Mouse (Mus musculus) hindbrain, embryonic 11.5 days (tissue): ENCODE measurements around the gene Scn10a. TPM values are rescaled to one million over a fixed set of nuclear protein-coding genes. Genes with fewer than 3 reads are reported as not detected.

Source experiments
- ATAC-seq: fragments of 200-750 bp; cut with Nextera tagmentation; 2 replicates; pipeline ENCODE4 v1.8.0; 2017; ENCODE audit warnings: mild to moderate bottlenecking, moderate TSS enrichment, moderate library complexity; ENCODE audit not compliant: low FRiP score
- DNase-seq: peaks from one replicate; pipeline ENCODE4 v3.0.0-alpha.2; 2015; ENCODE audit warnings: low spot score
- H3K27ac ChIP-seq: fragments of 300-500 bp; sonication (generic); 2 replicates; pipeline ENCODE4 v1.5.1; 2014; ENCODE audit warnings: mild to moderate bottlenecking, low read depth, low read length
- H3K27me3 ChIP-seq: fragments of 300-500 bp; sonication (generic); 2 replicates; pipeline ENCODE4 v1.6.1; 2014; ENCODE audit warnings: mild to moderate bottlenecking, low read length, moderate library complexity, mixed read lengths; ENCODE audit not compliant: control insufficient read depth, insufficient read depth
- H3K36me3 ChIP-seq: fragments of 300-500 bp; sonication (generic); 2 replicates; pipeline ENCODE4 v1.6.1; 2014; ENCODE audit warnings: mild to moderate bottlenecking, low read length, moderate library complexity, mixed read lengths; ENCODE audit not compliant: control insufficient read depth, insufficient read depth
- H3K4me1 ChIP-seq: fragments of 300-500 bp; sonication (generic); replicated peaks from 2 replicates; pipeline ENCODE4 v1.6.1; 2014; ENCODE audit warnings: low read length, mixed read lengths; ENCODE audit not compliant: control insufficient read depth, insufficient read depth
- H3K4me2 ChIP-seq: fragments of 300-500 bp; sonication (generic); replicated peaks from 2 replicates; pipeline ENCODE4 v1.6.1; 2014; ENCODE audit warnings: mild to moderate bottlenecking, low read depth, low read length
- H3K4me3 ChIP-seq: fragments of 300-500 bp; sonication (generic); 2 replicates; pipeline ENCODE4 v1.5.1; 2014; ENCODE audit warnings: low read depth, low read length
- H3K9ac ChIP-seq: fragments of 300-500 bp; sonication (generic); 2 replicates; pipeline ENCODE4 v1.6.1; 2014; ENCODE audit warnings: low read depth, low read length
- H3K9me3 ChIP-seq: fragments of 300-500 bp; sonication (generic); 2 replicates; pipeline ENCODE4 v1.6.1; 2016; ENCODE audit warnings: low read length; ENCODE audit not compliant: control insufficient read depth
- WGBS: fragments of 180-500 bp; shearing (Covaris S2); extraction: QIAGEN DNeasy Blood & Tissue Kit; methylation state at CpG from one replicate; pipeline ENCODE4 v1.1.7; 2014; 5-methylcytosine and 5-hydroxymethylcytosine counted together
- polyA plus RNA-seq: library from polyadenylated mRNA; unstranded; fragments of >200 nt; fragmentation: Nextera tagmentation; extraction: Ambion mirVana; gene quantifications from 2 replicates; pipeline ENCODE4 v1.2.1, GENCODE M21; 2014

The Scn10a gene
- polyA plus RNA-seq, 1 experiment from 2014 or later, result 0.26 TPM

- ATAC-seq, result no peak
- 70% methylated on average over 6 of the region's 6 CpGs for WGBS
- Histone ChIP-seq H3K4me1 (no peaks in the 10 kb centered on the region), H3K36me3 (no peaks in the 10 kb centered on the region), H3K4me2 (no peak overlapping the region), H3K9ac (no peak overlapping the region), H3K27ac (no peak overlapping the region), H3K27me3 (peaks cover 46% of the 10 kb centered on the region), H3K9me3 (no peaks in the 10 kb centered on the region), H3K4me3 (no peak overlapping the region)
- DNase-seq, result no peak
Observed at GRCm38 (mm10) chr9:119563617-119564016, 155.5 kb downstream of the Scn10a start.

- H3K9ac ChIP-seq, result no peak overlapping the region
- no peak overlapping the region for H3K4me3 ChIP-seq
- 67% methylated on average over 12 of the region's 12 CpGs for WGBS
- DNase-seq (no peak), ATAC-seq (no peak)
- H3K4me1 ChIP-seq, result no peaks in the 10 kb centered on the region
- H3K9me3 ChIP-seq, result no peaks in the 10 kb centered on the region
- no peak overlapping the region for H3K4me2 ChIP-seq
- H3K27ac ChIP-seq, result no peak overlapping the region
- peaks cover 32% of the 10 kb centered on the region for H3K27me3 ChIP-seq
- H3K36me3 ChIP-seq, result no peaks in the 10 kb centered on the region
Observed at GRCm38 (mm10) chr9:119562256-119562655, 156.9 kb downstream of the Scn10a start.

GRCm38 (mm10) chr9:119561746-119562145 lies 157.4 kb downstream of the Scn10a start:
- no peak for DNase-seq
- Histone ChIP-seq H3K9me3 (no peaks in the 10 kb centered on the region), H3K27ac (no peak overlapping the region), H3K4me2 (no peak overlapping the region), H3K4me3 (no peak overlapping the region), H3K9ac (no peak overlapping the region), H3K27me3 (peaks cover 27% of the 10 kb centered on the region), H3K36me3 (no peaks in the 10 kb centered on the region), H3K4me1 (no peaks in the 10 kb centered on the region)
- ATAC-seq, result no peak
- WGBS, result 57% methylated on average over 8 of the region's 8 CpGs

- Histone ChIP-seq H3K27ac (no peak overlapping the region), H3K36me3 (no peaks in the 10 kb centered on the region), H3K4me1 (no peaks in the 10 kb centered on the region), H3K4me3 (no peak overlapping the region), H3K27me3 (peaks cover 9% of the 10 kb centered on the region), H3K9me3 (no peaks in the 10 kb centered on the region), H3K9ac (no peak overlapping the region), H3K4me2 (no peak overlapping the region)
- WGBS, result 80% methylated on average over 16 of the region's 16 CpGs
- DNase-seq (no peak), ATAC-seq (no peak)
Observed at GRCm38 (mm10) chr9:119559537-119560276, 159.4 kb downstream of the Scn10a start.

Other genes with a start within 250 kb of the Scn10a start
- gene Scn5a, start 140.3 kb downstream of the Scn10a start, polyA plus RNA-seq, result 0.22 and 0.36 TPM in 2 replicates
- gene Scn11a, start 106.1 kb upstream of the Scn10a start, polyA plus RNA-seq, result 0.03 TPM in 1 of 2 replicates, not detected in the other
- gene Wdr48, start 175.6 kb upstream of the Scn10a start, polyA plus RNA-seq, result 64.0 and 71.8 TPM in 2 replicates
- 17.3 and 18.5 TPM in 2 replicates for gene Gorasp1, start 218.2 kb upstream of the Scn10a start, polyA plus RNA-seq
- gene Ttc21a, start 218.3 kb upstream of the Scn10a start, polyA plus RNA-seq, result 0.23 and 0.60 TPM in 2 replicates